Mouse (Mus musculus) hindbrain, embryonic 11.5 days (tissue): ENCODE data around the gene Sirt6. TPM values are rescaled to one million over a fixed set of nuclear protein-coding genes. Genes with fewer than 3 reads are reported as not detected.

Experiments used
- ATAC-seq: fragments of 200-750 bp; cut with Nextera tagmentation; 2 replicates; pipeline ENCODE4 v1.8.0; 2017; ENCODE audit warnings: mild to moderate bottlenecking, moderate TSS enrichment, moderate library complexity; ENCODE audit not compliant: low FRiP score
- DNase-seq: peaks from one replicate; pipeline ENCODE4 v3.0.0-alpha.2; 2015; ENCODE audit warnings: low spot score
- H3K27ac ChIP-seq: fragments of 300-500 bp; sonication (generic); 2 replicates; pipeline ENCODE4 v1.5.1; 2014; ENCODE audit warnings: mild to moderate bottlenecking, low read depth, low read length
- H3K27me3 ChIP-seq: fragments of 300-500 bp; sonication (generic); 2 replicates; pipeline ENCODE4 v1.6.1; 2014; ENCODE audit warnings: mild to moderate bottlenecking, low read length, moderate library complexity, mixed read lengths; ENCODE audit not compliant: control insufficient read depth, insufficient read depth
- H3K36me3 ChIP-seq: fragments of 300-500 bp; sonication (generic); 2 replicates; pipeline ENCODE4 v1.6.1; 2014; ENCODE audit warnings: mild to moderate bottlenecking, low read length, moderate library complexity, mixed read lengths; ENCODE audit not compliant: control insufficient read depth, insufficient read depth
- H3K4me1 ChIP-seq: fragments of 300-500 bp; sonication (generic); replicated peaks from 2 replicates; pipeline ENCODE4 v1.6.1; 2014; ENCODE audit warnings: low read length, mixed read lengths; ENCODE audit not compliant: control insufficient read depth, insufficient read depth
- H3K4me2 ChIP-seq: fragments of 300-500 bp; sonication (generic); replicated peaks from 2 replicates; pipeline ENCODE4 v1.6.1; 2014; ENCODE audit warnings: mild to moderate bottlenecking, low read depth, low read length
- H3K4me3 ChIP-seq: fragments of 300-500 bp; sonication (generic); 2 replicates; pipeline ENCODE4 v1.5.1; 2014; ENCODE audit warnings: low read depth, low read length
- H3K9ac ChIP-seq: fragments of 300-500 bp; sonication (generic); 2 replicates; pipeline ENCODE4 v1.6.1; 2014; ENCODE audit warnings: low read depth, low read length
- H3K9me3 ChIP-seq: fragments of 300-500 bp; sonication (generic); 2 replicates; pipeline ENCODE4 v1.6.1; 2016; ENCODE audit warnings: low read length; ENCODE audit not compliant: control insufficient read depth
- WGBS: fragments of 180-500 bp; shearing (Covaris S2); extraction: QIAGEN DNeasy Blood & Tissue Kit; methylation state at CpG from one replicate; pipeline ENCODE4 v1.1.7; 2014; 5-methylcytosine and 5-hydroxymethylcytosine counted together
- polyA plus RNA-seq: library from polyadenylated mRNA; unstranded; fragments of >200 nt; fragmentation: Nextera tagmentation; extraction: Ambion mirVana; gene quantifications from 2 replicates; pipeline ENCODE4 v1.2.1, GENCODE M21; 2014

Sirt6 gene
- polyA plus RNA-seq, 1 experiment from 2014 or later: 42.2 TPM

GRCm38 (mm10) chr10:81572975-81573374, 54.6 kb downstream of the Sirt6 start:
- no peak overlapping the region for H3K9ac ChIP-seq
- no peak for DNase-seq
- H3K4me3 ChIP-seq: no peak overlapping the region
- H3K9me3 ChIP-seq: no peaks in the 10 kb centered on the region
- ATAC-seq: no peak
- no peak overlapping the region for H3K4me2 ChIP-seq
- H3K36me3 ChIP-seq: no peaks in the 10 kb centered on the region
- H3K4me1 ChIP-seq: peaks cover 43% of the 10 kb centered on the region
- H3K27ac ChIP-seq: no peak overlapping the region
- peaks cover 55% of the 10 kb centered on the region for H3K27me3 ChIP-seq
- 5% methylated on average over 9 of the region's 9 CpGs for WGBS

GRCm38 (mm10) chr10:81572133-81572671, 55.4 kb downstream of the Sirt6 start:
- H3K4me2 ChIP-seq: peak overlapping the region; percentile 28
- no peak overlapping the region for H3K9ac ChIP-seq
- ATAC-seq (no peak), DNase-seq (no peak)
- peak overlapping the region; percentile 48; the same call in 1 of the 2 replicates for H3K27ac ChIP-seq
- peaks cover 61% of the 10 kb centered on the region for H3K27me3 ChIP-seq
- H3K9me3 ChIP-seq: no peaks in the 10 kb centered on the region
- no peak overlapping the region; the same call in 1 of the 2 replicates for H3K4me3 ChIP-seq
- peaks cover 43% of the 10 kb centered on the region for H3K4me1 ChIP-seq
- 2% methylated on average over 9 of the region's 9 CpGs for WGBS
- no peaks in the 10 kb centered on the region for H3K36me3 ChIP-seq

Other genes with a start within 250 kb of the Sirt6 start
- 83.0 and 92.1 TPM in 2 replicates for gene Fzr1, start 249.3 kb downstream of the Sirt6 start, polyA plus RNA-seq
- gene Dohh, start 243.4 kb downstream of the Sirt6 start, polyA plus RNA-seq: 44.8 and 52.6 TPM in 2 replicates
- 2.2 and 3.2 TPM in 2 replicates for gene Gm48551, start 243.3 kb downstream of the Sirt6 start, polyA plus RNA-seq
- gene Gm48552, start 238.8 kb downstream of the Sirt6 start, polyA plus RNA-seq: 0.49 and 1.0 TPM in 2 replicates
- 2.7 and 4.1 TPM in 2 replicates for gene Smim24, start 234.7 kb downstream of the Sirt6 start, polyA plus RNA-seq
- 10.9 and 11.9 TPM in 2 replicates for gene Nfic, start 172.2 kb downstream of the Sirt6 start, polyA plus RNA-seq
- gene Celf5, start 145.1 kb downstream of the Sirt6 start, polyA plus RNA-seq: 12.7 and 13.7 TPM in 2 replicates
- gene Ncln, start 131.4 kb downstream of the Sirt6 start, polyA plus RNA-seq: 43.5 and 46.9 TPM in 2 replicates
- 0.15 and 0.24 TPM in 2 replicates for gene S1pr4, start 127.7 kb downstream of the Sirt6 start, polyA plus RNA-seq
- 0.56 and 0.66 TPM in 2 replicates for gene Gna15, start 103.6 kb downstream of the Sirt6 start, polyA plus RNA-seq
- 57.3 and 61.7 TPM in 2 replicates for gene Gna11, start 82.6 kb downstream of the Sirt6 start, polyA plus RNA-seq
- 264 and 280 TPM in 2 replicates for gene Aes, start 68.3 kb downstream of the Sirt6 start, polyA plus RNA-seq
- gene Tle2, start 53.2 kb downstream of the Sirt6 start, polyA plus RNA-seq: 7.2 and 8.8 TPM in 2 replicates
- 5.1 and 7.7 TPM in 2 replicates for gene Tle6, start 26.7 kb downstream of the Sirt6 start, polyA plus RNA-seq
- gene BC025920, start 21.5 kb downstream of the Sirt6 start, polyA plus RNA-seq: 0.77 and 1.2 TPM in 2 replicates
- 2.7 and 4.4 TPM in 2 replicates for gene Ankrd24, start 743 bp upstream of the Sirt6 start, polyA plus RNA-seq
- 5.9 and 6.9 TPM in 2 replicates for gene Gm10778, start 21.3 kb upstream of the Sirt6 start, polyA plus RNA-seq
- 20.0 and 22.6 TPM in 2 replicates for gene Zfp433, start 77.0 kb upstream of the Sirt6 start, polyA plus RNA-seq
- 17.9 and 19.2 TPM in 2 replicates for gene Gm3055, start 143.4 kb upstream of the Sirt6 start, polyA plus RNA-seq
- gene Gm4767, start 184.4 kb upstream of the Sirt6 start, polyA plus RNA-seq: 3.5 and 3.9 TPM in 2 replicates
- gene Gm32687, start 236.1 kb upstream of the Sirt6 start, polyA plus RNA-seq: 12.2 and 12.8 TPM in 2 replicates